Mouse (Mus musculus) neural tube, embryonic 14.5 days (tissue): ENCODE data around the gene Calr. TPM values are rescaled to one million over a fixed set of nuclear protein-coding genes. Genes with fewer than 3 reads are reported as not detected.

Experiments used
- ATAC-seq: fragments of 200-750 bp; cut with Nextera tagmentation; 2 replicates; pipeline ENCODE4 v1.8.0; 2017; ENCODE audit warnings: low read depth, mild to moderate bottlenecking, moderate TSS enrichment, moderate library complexity
- H3K27ac ChIP-seq: fragments of 300-500 bp; sonication (generic); 2 replicates; pipeline ENCODE4 v1.5.1; 2014; ENCODE audit warnings: low read depth, mild to moderate bottlenecking, control low read depth, low read length, moderate library complexity, mixed read lengths
- H3K27me3 ChIP-seq: fragments of 300-500 bp; sonication (generic); 2 replicates; pipeline ENCODE4 v1.6.1; 2014; ENCODE audit warnings: low read length; ENCODE audit not compliant: control insufficient read depth, insufficient read depth
- H3K36me3 ChIP-seq: fragments of 300-500 bp; sonication (generic); 2 replicates; pipeline ENCODE4 v1.6.1; 2014; ENCODE audit warnings: low read length, mixed read lengths; ENCODE audit not compliant: control insufficient read depth, insufficient read depth
- H3K4me1 ChIP-seq: fragments of 300-500 bp; sonication (generic); 2 replicates; pipeline ENCODE4 v1.6.1; 2014; ENCODE audit warnings: low read length; ENCODE audit not compliant: control insufficient read depth, insufficient read depth
- H3K4me2 ChIP-seq: fragments of 300-500 bp; sonication (generic); 2 replicates; pipeline ENCODE4 v1.6.1; 2014; ENCODE audit warnings: mild to moderate bottlenecking, low read depth, low read length, control low read depth
- H3K4me3 ChIP-seq: fragments of 300-500 bp; sonication (generic); 2 replicates; pipeline ENCODE4 v1.5.1; 2014; ENCODE audit warnings: low read depth, low read length, control low read depth, mixed read lengths
- H3K9ac ChIP-seq: fragments of 300-500 bp; sonication (generic); replicated peaks from 2 replicates; pipeline ENCODE4 v1.6.1; 2014; ENCODE audit warnings: low read depth, mild to moderate bottlenecking, control low read depth, low read length, mixed read lengths
- H3K9me3 ChIP-seq: fragments of 300-500 bp; sonication (generic); 2 replicates; pipeline ENCODE4 v1.6.1; 2016; ENCODE audit warnings: low read length; ENCODE audit not compliant: control insufficient read depth
- WGBS: fragments of 180-500 bp; shearing (Covaris S2); extraction: QIAGEN DNeasy Blood & Tissue Kit; methylation state at CpG from one replicate; pipeline ENCODE4 v1.1.7; 2014; 5-methylcytosine and 5-hydroxymethylcytosine counted together
- polyA plus RNA-seq: library from polyadenylated mRNA; unstranded; fragments of >200 nt; fragmentation: Nextera tagmentation; extraction: Ambion mirVana; gene quantifications from 2 replicates; pipeline ENCODE4 v1.2.1, GENCODE M21; 2014

Calr gene
- polyA plus RNA-seq, 1 experiment from 2014 or later = 615 TPM

- Histone ChIP-seq H3K9me3 (no peaks in the 10 kb centered on the region), H3K9ac (peak overlapping the region; percentile 82), H3K36me3 (no peaks in the 10 kb centered on the region), H3K4me3 (peak overlapping the region; percentile 66), H3K4me2 (peak overlapping the region; percentile 80), H3K27me3 (peaks cover 30% of the 10 kb centered on the region), H3K27ac (peak overlapping the region; percentile 82), H3K4me1 (peaks cover 13% of the 10 kb centered on the region; the same call in 1 of the 2 replicates)
- no peak for ATAC-seq
- under 1% methylated on average over 55 of the region's 108 CpGs for WGBS
These were observed 47.4 kb downstream of the Calr start for GRCm38 (mm10) chr8:84799136-84799931.

- Histone ChIP-seq H3K9ac (peak overlapping the region; percentile 82), H3K4me1 (peaks cover 13% of the 10 kb centered on the region; the same call in 1 of the 2 replicates), H3K9me3 (no peaks in the 10 kb centered on the region), H3K4me3 (peak overlapping the region; percentile 66), H3K27me3 (peaks cover 30% of the 10 kb centered on the region), H3K4me2 (peak overlapping the region; percentile 80), H3K27ac (peak overlapping the region; percentile 82), H3K36me3 (no peaks in the 10 kb centered on the region)
- ATAC-seq = no peak
- 41% methylated on average over 10 of the region's 10 CpGs for WGBS
These were observed 48.1 kb downstream of the Calr start for GRCm38 (mm10) chr8:84798446-84799135.

DNA sequence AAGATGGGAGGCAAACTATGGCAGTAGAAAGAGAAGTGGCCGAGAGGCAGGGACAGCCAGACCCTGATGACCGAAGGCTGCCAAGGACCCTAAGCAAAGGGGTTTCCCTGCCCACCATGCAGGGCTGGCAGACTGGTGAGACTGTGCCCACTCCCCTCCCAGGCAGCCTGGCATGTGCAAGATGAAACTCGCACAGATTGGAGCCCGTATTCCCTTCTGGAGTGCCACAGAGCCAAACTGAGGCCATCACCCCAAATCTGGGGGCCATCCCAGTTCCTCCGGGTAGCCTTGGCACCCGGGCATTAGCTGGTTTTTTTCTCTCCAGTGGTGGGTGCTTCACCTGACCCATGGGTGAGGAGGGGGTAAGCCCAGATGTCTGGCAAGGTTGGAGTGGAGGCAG, 48.8 kb downstream of the Calr start:
- H3K9me3 ChIP-seq = no peaks in the 10 kb centered on the region
- no peak overlapping the region for H3K9ac ChIP-seq
- H3K4me2 ChIP-seq = peak overlapping the region; percentile 80
- WGBS = 66% methylated on average over 6 of the region's 6 CpGs
- H3K36me3 ChIP-seq = no peaks in the 10 kb centered on the region
- H3K4me3 ChIP-seq = peak overlapping the region; percentile 66
- peaks cover 13% of the 10 kb centered on the region; the same call in 1 of the 2 replicates for H3K4me1 ChIP-seq
- peaks cover 30% of the 10 kb centered on the region for H3K27me3 ChIP-seq
- no peak overlapping the region for H3K27ac ChIP-seq
- ATAC-seq = no peak

GRCm38 (mm10) chr8:84797256-84797797, 49.4 kb downstream of the Calr start:
- no peak overlapping the region for H3K27ac ChIP-seq
- WGBS = 74% methylated on average over 15 of the region's 15 CpGs
- H3K9me3 ChIP-seq = no peaks in the 10 kb centered on the region
- H3K27me3 ChIP-seq = peaks cover 29% of the 10 kb centered on the region
- H3K4me2 ChIP-seq = peak overlapping the region; percentile 80; the same call in 1 of the 2 replicates
- no peaks in the 10 kb centered on the region for H3K36me3 ChIP-seq
- peaks cover 13% of the 10 kb centered on the region; the same call in 1 of the 2 replicates for H3K4me1 ChIP-seq
- no peak overlapping the region; the same call in 1 of the 2 replicates for H3K9ac ChIP-seq
- no peak for ATAC-seq
- H3K4me3 ChIP-seq = no peak overlapping the region

GRCm38 (mm10) chr8:84794486-84794885, 52.2 kb downstream of the Calr start:
- H3K27ac ChIP-seq = peak overlapping the region; percentile 71
- ATAC-seq = peak; percentile 32; the same call in 1 of the 2 replicates
- 43% methylated on average over 7 of the region's 7 CpGs for WGBS
- H3K4me1 ChIP-seq = peaks cover 12% of the 10 kb centered on the region; the same call in 1 of the 2 replicates
- H3K4me3 ChIP-seq = no peak overlapping the region
- 0 out of 2 replicates have a peak overlapping the region, but pooled peaks have one; percentile 16 for H3K9ac ChIP-seq
- H3K36me3 ChIP-seq = no peaks in the 10 kb centered on the region
- H3K27me3 ChIP-seq = peaks cover 36% of the 10 kb centered on the region
- no peaks in the 10 kb centered on the region for H3K9me3 ChIP-seq
- peak overlapping the region; percentile 24; the same call in 1 of the 2 replicates for H3K4me2 ChIP-seq

GRCm38 (mm10) chr8:84793791-84794485, 52.8 kb downstream of the Calr start:
- peak; percentile 86 for ATAC-seq
- WGBS = 47% methylated on average over 13 of the region's 13 CpGs
- Histone ChIP-seq H3K4me2 (no peak overlapping the region; the same call in 1 of the 2 replicates), H3K9ac (no peak overlapping the region), H3K27me3 (peaks cover 39% of the 10 kb centered on the region), H3K4me3 (no peak overlapping the region), H3K27ac (peak overlapping the region; percentile 71), H3K36me3 (no peaks in the 10 kb centered on the region), H3K4me1 (peaks cover 12% of the 10 kb centered on the region; the same call in 1 of the 2 replicates), H3K9me3 (no peaks in the 10 kb centered on the region)

- Histone ChIP-seq H3K27ac (peak overlapping the region; percentile 71), H3K4me2 (no peak overlapping the region), H3K4me1 (peaks cover 12% of the 10 kb centered on the region; the same call in 1 of the 2 replicates), H3K9me3 (no peaks in the 10 kb centered on the region), H3K4me3 (no peak overlapping the region), H3K9ac (no peak overlapping the region), H3K36me3 (no peaks in the 10 kb centered on the region), H3K27me3 (peaks cover 40% of the 10 kb centered on the region)
- WGBS = 87% methylated on average over 9 of the region's 9 CpGs
- no peak for ATAC-seq
These were observed 53.6 kb downstream of the Calr start for GRCm38 (mm10) chr8:84793134-84793533.

DNA sequence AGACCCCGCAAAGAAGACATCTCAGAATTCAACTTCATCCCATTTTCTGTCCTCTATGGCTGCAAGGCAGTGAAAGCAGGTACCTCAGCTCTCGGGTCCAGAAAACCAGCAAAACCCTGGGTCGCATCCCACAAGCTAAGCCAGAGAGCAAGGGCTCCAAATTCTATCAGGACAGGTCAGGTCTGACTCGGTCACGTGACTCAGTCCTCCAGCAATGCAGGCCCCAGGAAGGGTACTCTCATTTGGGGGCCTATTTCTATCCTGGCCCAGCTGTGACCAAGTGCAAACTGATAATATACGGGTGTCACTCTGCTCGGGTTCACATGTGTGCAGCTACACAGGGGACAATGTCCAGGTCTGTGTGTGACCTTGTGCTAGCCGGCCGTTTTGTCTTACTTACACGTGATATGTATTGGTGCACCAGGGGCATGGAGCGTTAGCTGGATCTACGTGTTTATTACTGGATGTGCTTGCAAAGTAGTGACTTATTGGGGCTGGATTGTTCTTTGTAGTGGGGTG, 54.2 kb downstream of the Calr start:
- Histone ChIP-seq H3K4me2 (no peak overlapping the region), H3K9ac (no peak overlapping the region), H3K27ac (peak overlapping the region; percentile 18; the same call in 1 of the 2 replicates), H3K36me3 (no peaks in the 10 kb centered on the region), H3K9me3 (no peaks in the 10 kb centered on the region), H3K4me3 (no peak overlapping the region), H3K27me3 (peaks cover 41% of the 10 kb centered on the region), H3K4me1 (peaks cover 12% of the 10 kb centered on the region; the same call in 1 of the 2 replicates)
- no peak for ATAC-seq
- WGBS = 77% methylated on average over 12 of the region's 12 CpGs
